Mouse (Mus musculus) embryo, embryonic 10.5 days (tissue): ENCODE results near the gene Atf7ip2.

Experiments
- DNase-seq: peaks from one replicate; pipeline ENCODE4 v3.0.0-alpha.2; 2015; ENCODE audit warnings: low spot score

Gene Atf7ip2

DNA sequence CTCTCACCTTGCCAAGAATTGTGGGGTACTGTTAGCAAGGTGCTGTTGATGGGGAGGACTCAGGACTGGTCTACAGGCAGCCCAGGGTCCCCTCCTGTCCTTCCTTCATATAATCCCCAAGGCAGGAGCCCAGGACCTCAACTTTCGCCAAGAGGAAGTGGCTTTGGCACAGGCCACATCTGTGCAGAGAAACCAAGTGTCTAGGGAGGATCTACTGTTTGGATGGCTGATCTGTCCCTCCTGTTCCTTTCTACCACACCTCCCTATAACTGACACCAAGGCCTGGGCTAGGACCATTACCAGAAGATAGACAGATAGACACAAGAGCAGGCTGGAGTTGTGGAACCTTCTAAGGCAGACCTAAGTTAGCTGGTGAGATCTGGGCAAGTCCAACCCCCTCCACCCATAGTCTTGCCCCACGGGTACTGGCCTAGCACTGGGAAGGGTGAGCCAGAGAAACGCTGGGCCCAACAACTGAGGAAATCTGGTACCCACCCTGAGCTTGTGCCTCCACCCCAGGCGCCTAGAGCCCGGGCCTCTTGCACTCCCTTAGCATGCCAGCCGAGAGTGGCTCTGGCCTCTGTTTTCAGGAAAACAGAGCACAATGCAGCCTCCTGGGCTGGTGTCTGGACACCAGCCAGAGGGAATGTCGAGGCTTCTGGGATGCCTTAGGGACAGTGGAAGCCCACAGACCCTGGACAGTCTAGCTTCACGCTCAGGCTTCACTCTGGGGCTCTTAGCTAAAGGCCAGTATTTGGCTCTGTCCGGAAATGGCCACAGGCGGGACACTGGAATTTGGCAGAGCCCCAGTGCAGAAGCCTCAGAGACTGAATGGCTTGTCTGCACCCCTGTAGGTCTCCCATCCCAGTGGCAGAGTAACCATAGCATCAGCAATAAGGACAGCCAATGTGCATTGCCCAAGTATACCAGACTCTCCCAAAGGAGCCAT is 105.5 kb downstream of the Atf7ip2 start:
- no peak for DNase-seq

DNA sequence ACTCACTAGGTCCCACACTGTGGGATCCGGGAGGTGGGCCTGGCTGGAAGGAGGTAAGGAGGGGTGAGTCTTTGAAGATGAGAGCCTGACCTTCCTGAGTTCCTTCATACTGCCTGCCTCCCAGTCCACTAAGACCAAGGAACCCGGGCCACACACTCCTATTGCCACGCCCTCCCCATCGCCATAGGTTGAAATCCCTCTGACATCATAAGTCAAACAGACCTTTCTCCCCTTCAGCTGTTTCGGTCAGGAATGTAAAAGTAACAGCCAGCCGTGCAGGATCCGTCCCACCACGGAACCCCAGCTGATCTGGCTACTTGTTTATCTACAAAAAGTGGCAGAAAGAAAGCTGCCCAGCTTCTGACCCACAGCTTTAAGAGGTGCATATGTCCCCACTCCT is 107.1 kb downstream of the Atf7ip2 start:
- peak; percentile 14 for DNase-seq

GRCm38 (mm10) chr16:10300231-10301186 is 108.0 kb downstream of the Atf7ip2 start:
- DNase-seq: no peak
